Comparison of ENCODE assay signal across 33 mouse cellular contexts in genomic region chr10:62906336-62906735, GRCm38 (mm10).
"Had no signal": no experiment of that assay in that cellular context is flagged by ENCODE, and none has a peak within 500 bp of the region (broad histone marks: within the 10 kb centered on the region; RNA-seq: fewer than 3 reads in every experiment).

No protein-coding gene starts in this region.

- H3K27me3 ChIP-seq: heart, embryonic 13.5 days; heart, embryonic 15.5 days; hindbrain, embryonic 12.5 days; hindbrain, embryonic 13.5 days; hindbrain, embryonic 15.5 days; intestine, embryonic 15.5 days; kidney, embryonic 15.5 days had no signal

- H3K9me3 ChIP-seq: heart, embryonic 13.5 days; heart, embryonic 15.5 days; hindbrain, embryonic 10.5 days; hindbrain, embryonic 12.5 days; hindbrain, embryonic 13.5 days; hindbrain, embryonic 15.5 days; intestine, embryonic 15.5 days; kidney, embryonic 15.5 days had no signal

- H3K4me1 ChIP-seq: heart, embryonic 13.5 days; heart, embryonic 15.5 days; hindbrain, embryonic 10.5 days; hindbrain, embryonic 12.5 days; hindbrain, embryonic 13.5 days; hindbrain, embryonic 15.5 days; intestine, embryonic 15.5 days had no signal

- ATAC-seq: hindbrain, embryonic 16.5 days; hindbrain, postnatal 0 days; inflammation-experienced regulatory T-cells, adult 6 months; intestine, embryonic 15.5 days; intestine, embryonic 16.5 days; intestine, postnatal 0 days had no signal

- H3K9ac ChIP-seq: heart, embryonic 13.5 days; heart, embryonic 15.5 days; hindbrain, embryonic 12.5 days; hindbrain, embryonic 13.5 days; hindbrain, embryonic 14.5 days; hindbrain, embryonic 15.5 days; intestine, embryonic 15.5 days; kidney, embryonic 15.5 days had no signal

- DNase-seq: heart, postnatal 10 days; heart, postnatal 14 days; heart, postnatal 36 days; heart, postnatal 4 days; kidney, adult 11 months; kidney, adult 18-20 months; kidney, adult 2 months; kidney, adult 8-10 months; kidney, adult 9 months; kidney, postnatal 10 days; kidney, postnatal 14 days; kidney, postnatal 25 days; kidney, postnatal 36 days; kidney, postnatal 4 days; layer of hippocampus, adult 9-11 months; layer of hippocampus, postnatal 36 days had no signal

- H3K27ac ChIP-seq: heart, embryonic 13.5 days; heart, embryonic 15.5 days; hindbrain, embryonic 10.5 days; hindbrain, embryonic 12.5 days; hindbrain, embryonic 13.5 days; hindbrain, embryonic 14.5 days; hindbrain, embryonic 15.5 days; hindbrain, postnatal 0 days; intestine, embryonic 15.5 days; kidney, embryonic 15.5 days; kidney, postnatal 0 days; layer of hippocampus, adult 2 months had no signal

- H3K4me3 ChIP-seq: heart, embryonic 13.5 days; heart, embryonic 15.5 days; hindbrain, embryonic 10.5 days; hindbrain, embryonic 12.5 days; hindbrain, embryonic 13.5 days; hindbrain, embryonic 15.5 days; intestine, embryonic 15.5 days; kidney, embryonic 15.5 days; layer of hippocampus, adult 2 months had no signal

- H3K4me2 ChIP-seq: heart, embryonic 11.5 days; heart, embryonic 13.5 days; heart, embryonic 15.5 days; hindbrain, embryonic 12.5 days; hindbrain, embryonic 13.5 days; hindbrain, embryonic 14.5 days; hindbrain, embryonic 15.5 days; intestine, embryonic 15.5 days; kidney, embryonic 15.5 days had no signal

- H3K36me3 ChIP-seq: heart, embryonic 13.5 days; heart, embryonic 15.5 days; hindbrain, embryonic 10.5 days; hindbrain, embryonic 12.5 days; hindbrain, embryonic 13.5 days; hindbrain, embryonic 15.5 days; intestine, embryonic 15.5 days; kidney, embryonic 15.5 days had no signal
